Mouse (Mus musculus) MEL-GATA-1-ER (cell line): ENCODE measurements at regions not wholly inside any gene's neighbourhood (a gene's known extent, or its start where the extent isn't known, plus 50 kb on each side); places are given as distances from the start of the nearest gene placed in this dataset.

Experiments
- DNase-seq: peaks from one replicate; pipeline ENCODE4 v3.0.0-alpha.2; 2012; ENCODE audit warnings: low read depth; ENCODE audit errors: extremely low read depth

DNA sequence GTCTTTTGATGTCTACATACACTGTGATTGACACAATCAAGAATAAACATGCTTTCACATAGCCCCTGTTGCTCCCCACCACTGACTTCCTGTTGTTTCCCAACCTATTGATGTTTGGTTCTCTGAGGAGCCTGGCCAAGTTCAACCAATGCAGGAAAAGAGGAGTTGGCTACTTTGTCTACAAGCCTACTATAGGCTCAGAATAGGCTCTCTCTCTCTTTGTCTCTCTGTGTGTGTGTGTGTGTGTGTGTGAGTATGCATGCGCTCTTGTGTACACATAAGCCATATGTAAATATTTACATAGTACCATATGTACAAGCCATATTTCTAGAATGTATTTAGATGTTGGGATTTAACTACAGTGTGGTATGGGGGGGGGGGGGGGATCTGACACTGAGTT lies 222.6 kb downstream of the Tex36 start:
- no peak for DNase-seq

DNA sequence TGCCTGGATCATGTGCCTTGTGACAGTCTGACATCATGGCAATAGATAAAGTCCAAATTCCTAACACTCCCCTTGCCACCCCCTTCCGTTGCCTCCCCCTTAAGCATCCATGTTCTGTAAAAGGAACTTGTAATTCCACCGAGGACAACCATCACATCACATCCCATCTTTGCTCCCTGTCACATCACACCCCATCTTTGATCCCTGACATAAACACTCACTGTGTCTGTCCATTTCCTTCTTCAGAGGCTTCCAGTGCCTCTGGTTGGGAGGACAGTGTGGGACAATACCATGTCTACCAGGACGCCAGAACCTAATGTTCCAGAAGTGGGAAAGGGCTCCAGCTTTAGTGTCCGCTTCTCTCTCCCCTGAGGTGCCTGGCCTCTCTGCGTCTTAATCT lies 223.6 kb downstream of the Tex36 start:
- no peak for DNase-seq

GRCm38 (mm10) chr7:133376833-133377484 lies 225.0 kb downstream of the Tex36 start:
- no peak for DNase-seq

DNA sequence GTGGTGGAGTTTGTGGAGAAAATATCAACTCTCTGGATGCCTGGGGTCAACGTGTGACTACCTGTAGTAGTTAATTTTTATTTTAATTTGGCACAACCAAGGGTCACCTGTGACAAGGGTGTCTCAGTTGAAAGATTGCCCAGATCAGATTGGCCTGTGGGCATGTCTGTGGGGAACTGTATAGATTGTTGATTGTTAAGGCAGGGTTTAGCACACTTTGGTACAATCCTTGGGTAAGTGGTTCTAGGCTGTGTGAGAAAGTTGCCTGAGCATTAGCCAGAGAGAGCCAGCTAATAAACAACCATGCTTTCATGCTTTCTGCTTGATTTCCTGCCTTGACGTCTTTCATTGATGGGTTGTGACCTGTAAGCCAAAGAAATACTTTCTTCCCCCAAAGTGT lies 229.3 kb downstream of the Tex36 start:
- no peak for DNase-seq

- DNase-seq, result no peak
Observed at GRCm38 (mm10) chr7:133370542-133370941, 231.4 kb downstream of the Tex36 start.

DNA sequence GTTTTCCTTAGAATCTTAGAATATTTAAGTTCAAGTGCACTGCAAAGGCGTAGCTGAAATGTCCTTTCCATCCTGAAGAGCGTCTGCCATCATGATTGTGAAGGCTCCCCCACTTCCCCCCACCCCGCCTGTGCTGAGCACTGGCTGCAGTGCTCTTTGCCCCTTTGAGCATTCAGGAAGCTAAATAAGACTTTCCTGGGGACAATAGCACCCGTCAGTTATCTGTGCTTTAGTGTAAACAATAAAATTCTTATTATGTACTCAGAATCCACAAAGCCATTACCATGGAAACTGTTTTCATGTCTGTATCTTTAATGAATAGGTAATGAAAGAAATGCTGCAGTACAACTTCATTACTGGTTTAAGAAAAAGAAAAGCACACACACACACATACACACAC lies 237.4 kb downstream of the Tex36 start:
- DNase-seq, result no peak

DNA sequence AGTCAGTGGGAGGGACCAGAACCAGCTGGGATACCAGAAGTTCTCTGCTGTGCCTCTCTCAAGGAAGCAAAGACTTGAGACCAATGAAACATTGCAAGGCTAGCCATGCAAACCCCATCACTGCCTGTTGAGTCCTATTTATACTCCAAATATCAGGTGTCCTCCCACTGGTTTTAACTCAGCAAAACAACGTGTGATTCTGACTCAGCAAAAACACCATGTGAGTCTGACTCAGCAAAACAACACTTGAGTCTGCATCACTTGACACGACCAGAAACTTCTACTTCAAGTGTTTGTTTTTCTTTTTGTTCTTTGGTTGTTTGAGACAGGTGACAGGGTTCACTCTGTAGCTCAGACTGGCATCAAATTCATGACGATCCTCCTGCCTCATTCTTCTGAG lies 204.6 kb upstream of the Ctbp2 start:
- DNase-seq, result no peak

DNA sequence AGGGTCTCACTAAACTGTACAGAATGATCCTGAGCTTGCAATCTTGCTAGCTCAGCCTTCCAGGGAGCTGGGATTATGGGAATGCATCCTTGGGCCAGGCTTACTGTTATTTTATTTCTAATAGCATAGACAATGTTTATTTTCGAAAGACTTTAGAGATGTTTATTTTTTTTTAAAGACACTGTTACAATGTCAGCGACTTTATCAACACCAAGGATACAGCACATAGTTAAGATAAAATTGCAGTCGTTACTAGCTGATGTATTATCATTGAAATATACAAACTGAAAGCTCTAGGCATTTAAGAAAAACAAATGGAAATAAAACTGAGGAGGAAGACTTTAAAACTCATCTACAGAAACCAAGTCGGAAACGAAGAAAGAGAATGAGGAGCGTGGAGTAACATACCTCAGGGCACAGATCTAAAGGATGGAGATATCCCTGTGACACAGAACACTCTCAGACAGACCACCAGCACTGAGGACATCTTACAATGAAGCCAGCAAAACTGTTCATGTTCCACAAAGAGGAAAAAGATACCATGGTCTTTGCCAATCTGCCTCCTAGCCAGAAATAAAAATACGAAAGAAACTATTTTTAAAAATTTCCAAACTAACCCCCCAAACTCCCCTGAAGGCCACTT lies 201.5 kb upstream of the Ctbp2 start:
- no peak for DNase-seq

DNA sequence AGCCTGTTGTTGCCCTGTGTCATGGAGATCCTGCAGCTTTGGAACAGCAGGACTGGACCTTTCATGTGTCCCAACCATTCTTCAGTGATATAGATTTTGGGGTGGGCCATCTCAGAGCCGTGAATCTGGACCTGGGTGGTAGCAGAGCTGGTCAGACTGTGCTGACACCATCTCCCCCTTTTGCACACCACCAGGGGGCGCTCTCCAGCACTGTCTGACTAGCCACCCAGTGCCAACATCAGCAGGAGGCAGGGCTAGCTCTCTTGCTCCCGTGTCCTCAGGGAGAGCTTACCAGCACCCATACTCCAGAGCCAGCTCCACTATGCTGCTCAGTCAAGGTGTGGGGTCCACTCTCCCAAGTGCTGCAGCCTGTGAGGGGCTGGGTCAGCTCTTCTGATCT lies 199.8 kb upstream of the Ctbp2 start:
- no peak for DNase-seq

- DNase-seq, result no peak
Observed at GRCm38 (mm10) chr7:133317511-133317910, 193.4 kb upstream of the Ctbp2 start.

DNA sequence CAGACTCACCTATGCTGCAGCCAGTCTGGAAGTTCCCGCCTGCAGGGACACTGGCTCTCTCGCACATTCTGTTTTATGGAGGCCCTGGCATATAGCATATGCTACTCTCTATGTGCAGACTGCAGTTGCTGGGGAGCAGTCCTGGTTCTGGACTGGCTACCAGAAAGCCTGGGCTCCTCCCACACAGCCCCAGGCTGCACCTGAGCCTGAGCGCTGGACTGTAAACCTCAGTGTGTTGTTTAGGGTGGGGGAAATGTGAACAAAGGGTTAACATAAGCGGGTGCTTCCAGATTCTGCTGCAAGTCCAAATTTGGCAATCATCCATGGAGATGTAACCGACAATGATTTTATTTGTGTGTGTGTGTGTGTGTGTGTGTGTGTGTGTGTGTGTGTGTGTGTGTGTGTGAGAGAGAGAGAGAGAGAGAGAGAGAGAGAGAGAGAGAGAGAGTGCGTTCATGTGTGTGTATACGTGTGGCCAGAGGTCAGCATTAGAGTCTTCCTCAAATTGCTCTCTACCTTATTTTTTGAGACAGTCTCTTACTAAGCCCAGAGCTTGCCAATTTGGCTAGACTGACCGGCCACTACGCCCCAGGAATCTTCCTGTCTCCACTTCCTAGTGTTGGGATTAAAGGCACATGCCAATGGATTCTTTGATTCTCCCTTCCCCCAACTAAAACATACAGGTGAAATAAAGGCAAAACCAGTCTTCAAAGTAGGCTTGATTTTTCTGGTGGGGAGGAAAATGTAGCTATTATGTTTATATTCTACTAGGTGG lies 192.7 kb upstream of the Ctbp2 start:
- DNase-seq, result no peak

GRCm38 (mm10) chr7:133315197-133316029 lies 191.3 kb upstream of the Ctbp2 start:
- no peak for DNase-seq

GRCm38 (mm10) chr7:133313115-133313514 lies 189.0 kb upstream of the Ctbp2 start:
- DNase-seq, result no peak

DNA sequence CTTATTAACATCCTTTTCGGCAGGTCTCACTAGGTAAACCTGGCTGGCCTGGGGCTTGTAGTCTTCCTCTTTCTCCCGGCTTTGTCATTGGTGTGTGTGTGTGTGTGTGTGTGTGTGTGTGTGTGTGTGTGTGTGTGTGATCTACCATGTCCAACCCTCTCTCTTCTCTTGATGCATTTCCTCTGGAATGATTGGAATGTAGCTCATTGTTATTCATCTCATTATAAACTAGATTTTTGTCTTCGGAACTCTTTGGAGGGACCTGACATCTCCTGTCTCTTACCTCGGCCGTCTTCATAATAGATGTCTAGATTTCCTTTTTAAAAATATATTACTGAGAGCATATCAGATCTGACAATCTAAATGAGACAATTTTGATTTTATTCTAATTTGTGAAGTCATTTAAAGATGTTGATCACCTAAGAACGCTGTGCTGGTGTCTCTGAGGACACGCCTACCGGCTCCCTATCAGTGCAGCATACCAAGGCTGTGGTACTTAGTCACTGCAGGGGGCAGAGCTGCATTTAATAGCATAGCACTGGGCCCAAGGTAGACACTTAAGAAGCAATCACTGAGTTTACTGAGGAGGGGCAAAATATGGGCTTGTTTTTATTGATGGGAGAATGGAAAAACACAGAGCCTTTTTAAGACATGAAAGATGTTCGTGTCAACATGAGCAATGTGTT lies 187.1 kb upstream of the Ctbp2 start:
- DNase-seq, result no peak

DNA sequence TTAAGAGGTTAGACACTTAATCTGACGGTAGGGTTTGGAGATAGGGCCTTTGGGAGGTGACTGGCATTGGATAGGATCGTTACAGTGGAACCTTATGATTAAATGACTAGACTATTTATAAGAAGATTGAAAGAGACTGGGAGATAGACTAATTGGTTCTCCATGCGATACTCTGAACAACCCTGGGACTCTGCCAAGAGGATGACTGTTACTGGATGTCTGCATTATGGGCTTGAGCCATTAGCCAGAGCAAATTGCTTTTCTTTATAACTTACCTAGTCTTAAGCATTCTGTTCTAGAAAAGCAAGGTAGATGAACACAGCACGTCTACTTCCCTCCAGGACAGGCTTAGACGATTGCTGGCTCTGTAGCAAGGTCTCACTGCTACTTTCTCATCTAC lies 180.3 kb upstream of the Ctbp2 start:
- DNase-seq, result no peak

- no peak for DNase-seq
Observed at GRCm38 (mm10) chr7:133290471-133290870, 166.3 kb upstream of the Ctbp2 start.

DNA sequence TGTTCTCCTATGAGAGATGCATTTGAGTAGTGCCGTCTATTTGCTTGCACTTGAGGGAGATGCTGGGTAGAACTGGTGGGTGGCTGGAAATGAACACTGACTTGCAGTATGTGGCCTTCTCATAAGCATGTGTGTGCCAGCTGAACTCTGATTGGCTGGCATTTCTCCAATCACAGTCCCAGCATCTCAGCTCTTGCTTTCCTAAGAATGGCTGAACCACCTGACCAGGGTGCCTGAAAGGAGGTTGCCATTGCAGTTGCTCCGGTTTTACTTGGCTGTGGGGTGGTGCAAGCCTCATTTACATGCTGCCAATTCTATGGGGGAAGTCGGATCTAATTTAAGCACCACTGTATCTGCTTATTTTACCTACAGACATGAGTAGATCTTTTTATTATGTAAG lies 164.1 kb upstream of the Ctbp2 start:
- DNase-seq, result no peak

- DNase-seq, result no peak
Observed at GRCm38 (mm10) chr7:133286836-133287235, 162.7 kb upstream of the Ctbp2 start.

- DNase-seq, result no peak
Observed at GRCm38 (mm10) chr7:133286216-133286615, 162.1 kb upstream of the Ctbp2 start.

DNA sequence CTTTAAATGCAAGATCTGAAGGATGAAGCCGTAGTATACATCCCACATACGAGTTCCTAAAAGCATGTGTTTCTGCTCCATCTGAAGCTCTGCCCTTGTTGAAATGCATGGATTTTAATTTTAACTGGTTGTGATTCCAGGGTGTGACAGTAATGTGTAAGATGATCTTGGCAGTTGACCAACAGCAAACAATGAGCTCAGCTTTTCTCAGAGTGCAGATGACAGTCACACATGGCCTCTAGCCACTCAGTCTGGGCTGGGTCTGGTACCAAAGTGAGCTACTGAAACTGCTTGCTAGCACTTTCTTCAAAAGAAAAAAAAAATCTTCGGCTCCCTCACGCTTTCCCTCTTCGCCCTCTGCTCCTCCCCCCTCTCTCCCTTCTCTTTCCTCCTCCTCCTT lies 138.0 kb upstream of the Ctbp2 start:
- DNase-seq, result no peak

- DNase-seq, result no peak
Observed at GRCm38 (mm10) chr7:133259143-133259542, 135.0 kb upstream of the Ctbp2 start.
